Mouse (Mus musculus): ENCODE measurements at regions not wholly inside any gene's neighbourhood (a gene's known extent, or its start where the extent isn't known, plus 50 kb on each side); places are given as distances from the start of the nearest gene placed in this dataset.

GRCm38 (mm10) chr2:166442997-166443396 lies 270.6 kb downstream of the Prex1 start:
- TF ChIP-seq CTCF (IDR thresholded peaks at IDR 0.05; ENCODE audit: borderline replicate concordance, control insufficient read depth, extremely low read depth, insufficient read depth, low read length, poor library complexity), result no peak
- TF ChIP-seq POLR2A (IDR thresholded peaks at IDR 0.05; ENCODE audit: control insufficient read depth, extremely low read depth, insufficient read depth, low read length, poor library complexity), result no peak

All from thymus, adult 2 months (tissue).